Mouse (Mus musculus) brain, embryonic 14.5 days (tissue): ENCODE measurements around the gene Mrtfb.

Source experiments
- CTCF ChIP-seq: fragments of 200-500 bp; IDR thresholded peaks from 2 replicates; pipeline ENCODE4 v1.5.1; 2012; ENCODE audit warnings: inconsistent platforms, mild to moderate bottlenecking, moderate library complexity, borderline replicate concordance; ENCODE audit not compliant: insufficient read depth, insufficient read length; ENCODE audit errors: extremely low read depth
- POLR2A ChIP-seq: fragments of 200-500 bp; IDR thresholded peaks from 2 replicates; pipeline ENCODE4 v1.6.1; 2012; ENCODE audit warnings: mild to moderate bottlenecking, inconsistent platforms, borderline replicate concordance; ENCODE audit not compliant: poor library complexity, insufficient read depth, insufficient read length, severe bottlenecking; ENCODE audit errors: extremely low read depth

DNA sequence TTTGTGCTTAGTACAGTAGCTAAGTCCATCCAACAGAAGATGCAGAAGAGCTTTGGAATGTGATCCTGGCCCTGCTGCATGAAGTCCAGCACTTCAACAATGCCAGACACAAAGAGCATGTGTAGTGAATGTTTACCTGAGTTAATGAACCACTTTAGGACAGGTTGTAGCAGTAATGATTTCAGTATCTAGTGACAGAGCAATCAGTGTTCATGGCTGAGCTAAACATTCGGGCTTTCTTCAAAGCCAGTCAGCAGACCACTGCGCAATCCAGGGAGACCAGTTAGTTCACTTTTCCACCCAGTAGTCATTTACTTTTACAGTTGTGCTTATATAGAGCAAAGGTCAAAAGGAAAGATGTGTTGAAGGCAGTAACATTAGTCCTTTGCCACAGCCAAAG is 20.0 kb downstream of the Mrtfb start:
- TF ChIP-seq CTCF (no peak), POLR2A (no peak)
